Mouse (Mus musculus): ENCODE data around the gene Casp14.
"Not testable (repeated sequence)": the region's sequence is repeated elsewhere in the genome, so short reads cannot be mapped to it uniquely, and the experiment has no call there.

Casp14 gene

GRCm38 (mm10) chr10:78718056-78718455 lies at the start of gene Casp14:
Gene Casp14, minus strand, starts transcription at chr10:78718294.
- DNase-seq: no peak

- DNase-seq: no peak
Measured at GRCm38 (mm10) chr10:78765570-78765969, 47.5 kb upstream of the Casp14 start.

- peak in 1 of 2 experiments; percentile 36 for DNase-seq
Measured at GRCm38 (mm10) chr10:78756021-78756420, 37.9 kb upstream of the Casp14 start.

GRCm38 (mm10) chr10:78752452-78753191 lies 34.5 kb upstream of the Casp14 start, which contains the start of gene Ccdc105:
Gene Ccdc105, minus strand, starts transcription at chr10:78753065.
- peak in 1 of 2 experiments; percentile 2 for DNase-seq

- no peak for DNase-seq
Measured at GRCm38 (mm10) chr10:78748946-78749345, 30.9 kb upstream of the Casp14 start.

GRCm38 (mm10) chr10:78748161-78748560 lies 30.1 kb upstream of the Casp14 start:
- no peak for DNase-seq

- DNase-seq: peak; percentile 6 to 7
Measured at GRCm38 (mm10) chr10:78747035-78747721, 29.1 kb upstream of the Casp14 start.

- DNase-seq: no peak
Measured at GRCm38 (mm10) chr10:78745453-78746232, 27.5 kb upstream of the Casp14 start.

GRCm38 (mm10) chr10:78743721-78744120 lies 25.6 kb upstream of the Casp14 start:
- no peak for DNase-seq

- DNase-seq: no peak
Measured at GRCm38 (mm10) chr10:78739821-78740220, 21.7 kb upstream of the Casp14 start.

- no peak for DNase-seq
Measured at GRCm38 (mm10) chr10:78727876-78728275, 9.8 kb upstream of the Casp14 start.

- no peak for DNase-seq
Measured at GRCm38 (mm10) chr10:78727035-78727434, 8.9 kb upstream of the Casp14 start.

GRCm38 (mm10) chr10:78723416-78723815 lies 5.3 kb upstream of the Casp14 start:
- DNase-seq: no peak

GRCm38 (mm10) chr10:78722654-78723053 lies 4.6 kb upstream of the Casp14 start:
- no peak for DNase-seq

GRCm38 (mm10) chr10:78722036-78722435 lies 3.9 kb upstream of the Casp14 start:
- no peak for DNase-seq

- DNase-seq: no peak
Measured at GRCm38 (mm10) chr10:78716231-78716630, 1.9 kb downstream of the Casp14 start.

- DNase-seq: no peak
Measured at GRCm38 (mm10) chr10:78715156-78715555, 2.9 kb downstream of the Casp14 start.

GRCm38 (mm10) chr10:78714129-78714528 lies 4.0 kb downstream of the Casp14 start:
- no peak for DNase-seq

- no peak for DNase-seq
Measured at GRCm38 (mm10) chr10:78710706-78711105, 7.4 kb downstream of the Casp14 start.

GRCm38 (mm10) chr10:78700881-78701280 lies 17.2 kb downstream of the Casp14 start:
- no peak for DNase-seq

- no peak for DNase-seq
Measured at GRCm38 (mm10) chr10:78689973-78690372, 28.1 kb downstream of the Casp14 start.

- DNase-seq: no peak
Measured at GRCm38 (mm10) chr10:78686995-78687577, 31.0 kb downstream of the Casp14 start.

- not testable (repeated sequence) for DNase-seq
Measured at GRCm38 (mm10) chr10:78670121-78670520, 48.0 kb downstream of the Casp14 start.

Measured in lung, adult 18-20 months (tissue).